ENCODE assay signal across 8 mouse cellular contexts in the genomic region with DNA sequence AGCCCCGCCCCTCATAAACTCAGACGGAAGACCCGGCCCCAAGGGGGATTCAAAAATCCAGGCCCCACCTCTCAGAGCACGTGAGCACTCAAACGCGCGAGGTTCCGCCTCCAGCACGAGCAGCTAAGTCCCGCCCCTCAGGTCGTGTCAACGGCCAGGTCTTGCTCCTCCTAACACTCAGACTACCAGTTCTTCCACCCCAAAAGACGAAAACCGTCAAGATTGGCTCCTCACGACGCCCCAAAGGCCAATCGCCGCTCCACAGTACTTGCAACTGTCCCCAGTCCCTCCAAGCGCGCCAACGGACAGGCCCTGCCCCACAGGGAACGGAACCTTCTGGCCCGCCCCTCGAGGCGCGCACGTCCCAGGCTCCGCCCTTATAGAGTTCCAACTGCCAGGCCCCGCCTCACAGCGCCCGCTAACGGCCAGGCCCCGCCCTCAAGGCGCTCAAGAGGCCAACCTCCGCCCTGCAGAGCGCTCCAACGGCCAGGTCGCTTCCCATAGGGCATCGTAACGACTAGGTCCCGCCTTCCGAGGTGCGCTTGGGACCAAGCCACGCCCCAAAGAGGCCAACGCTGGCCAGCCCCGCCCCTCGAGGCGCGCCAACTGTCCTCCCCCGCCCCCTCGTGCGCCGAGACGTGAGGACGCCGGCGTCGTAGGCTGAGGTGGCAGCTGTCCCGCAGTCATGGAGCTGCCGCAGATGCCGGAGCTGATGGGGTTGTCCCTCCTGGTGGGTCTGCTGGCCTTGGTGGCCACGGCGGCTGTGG. TPM values are rescaled to one million over a fixed set of nuclear protein-coding genes. Genes with fewer than 3 reads are reported as not detected.
DNase-seq lines count a peak whose midpoint lies in the region; ATAC-seq lines count a peak whose summit lies in the region.

A gene (plus strand): TSS at position 605 of the 767 bp plus-strand sequence.

- peak; percentile 99 for DNase-seq in NIH3T3 (ENCODE audit: low read depth)
- peak; percentile 99 to 100 for DNase-seq in cerebellum, postnatal 10 days
- DNase-seq in frontal cortex, postnatal 10 days (ENCODE audit: low spot score in 2 of 2): peak; percentile 97 to 98
- peak; percentile 98 for DNase-seq in layer of hippocampus, postnatal 14 days (ENCODE audit: low spot score in 2 of 2)
- peak; percentile 99 for DNase-seq in lung, postnatal 14 days
- peak; percentile 97 for DNase-seq in retina, adult 2 months (ENCODE audit: low read depth, low spot score)
- peak; percentile 98 to 100 for DNase-seq in thymus, postnatal 36 days

- peak within 1 kb of the TSS; percentile 80 for H3K9ac ChIP-seq in hindbrain, embryonic 12.5 days

- H3K4me1 ChIP-seq in hindbrain, embryonic 12.5 days: peaks cover 17% of the 10 kb centered on the region

- peak within 1 kb of the TSS; percentile 79 for H3K4me3 ChIP-seq in hindbrain, embryonic 12.5 days

- H3K4me2 ChIP-seq in hindbrain, embryonic 12.5 days (replicated peaks): peak within 1 kb of the TSS; percentile 68

- H3K27ac ChIP-seq in hindbrain, embryonic 12.5 days: peak within 1 kb of the TSS; percentile 83

- WGBS in hindbrain, embryonic 12.5 days: under 1% methylated on average over 63 of the region's 63 CpGs

- no peaks in the 10 kb centered on the region for H3K27me3 ChIP-seq in hindbrain, embryonic 12.5 days

- no peaks in the 10 kb centered on the region for H3K9me3 ChIP-seq in hindbrain, embryonic 12.5 days (replicated peaks)

- peaks cover 15% of the 10 kb centered on the region for H3K36me3 ChIP-seq in hindbrain, embryonic 12.5 days

- ATAC-seq in hindbrain, embryonic 12.5 days (ENCODE audit: low FRiP score): peak; percentile 98

RNA-seq across cellular contexts. Expression of the gene that starts here (rescaled TPM):
- polyA plus RNA-seq in hindbrain, embryonic 12.5 days (2016; fragmentation: Nextera tagmentation; extraction: Ambion mirVana): 26.9 and 27.2 TPM in 2 replicates
- 10 to 100 TPM; 24.5 to 26.2 TPM for total RNA-seq in layer of hippocampus, postnatal 14 days (2021)

Comparison
In these comparisons a context has a peak if more than half of its experiments do, and no peak if none do; other contexts are left out.
1. Peak in every context shown above with its lines: DNase-seq, ATAC-seq, H3K4me3 ChIP-seq and H3K27ac ChIP-seq.